Mouse (Mus musculus): ENCODE data around the gene Msx3. TPM values are rescaled to one million over a fixed set of nuclear protein-coding genes. Genes with fewer than 3 reads are reported as not detected.
A peak's percentile ranks its signal among the peaks of the same experiment; 100 is the strongest.

Gene Msx3
- not detected for total RNA-seq (2021)
- polyA plus RNA-seq (2012; rRNA removed) = not detected in 2 replicates
- long read RNA-seq = 0 reads

DNA sequence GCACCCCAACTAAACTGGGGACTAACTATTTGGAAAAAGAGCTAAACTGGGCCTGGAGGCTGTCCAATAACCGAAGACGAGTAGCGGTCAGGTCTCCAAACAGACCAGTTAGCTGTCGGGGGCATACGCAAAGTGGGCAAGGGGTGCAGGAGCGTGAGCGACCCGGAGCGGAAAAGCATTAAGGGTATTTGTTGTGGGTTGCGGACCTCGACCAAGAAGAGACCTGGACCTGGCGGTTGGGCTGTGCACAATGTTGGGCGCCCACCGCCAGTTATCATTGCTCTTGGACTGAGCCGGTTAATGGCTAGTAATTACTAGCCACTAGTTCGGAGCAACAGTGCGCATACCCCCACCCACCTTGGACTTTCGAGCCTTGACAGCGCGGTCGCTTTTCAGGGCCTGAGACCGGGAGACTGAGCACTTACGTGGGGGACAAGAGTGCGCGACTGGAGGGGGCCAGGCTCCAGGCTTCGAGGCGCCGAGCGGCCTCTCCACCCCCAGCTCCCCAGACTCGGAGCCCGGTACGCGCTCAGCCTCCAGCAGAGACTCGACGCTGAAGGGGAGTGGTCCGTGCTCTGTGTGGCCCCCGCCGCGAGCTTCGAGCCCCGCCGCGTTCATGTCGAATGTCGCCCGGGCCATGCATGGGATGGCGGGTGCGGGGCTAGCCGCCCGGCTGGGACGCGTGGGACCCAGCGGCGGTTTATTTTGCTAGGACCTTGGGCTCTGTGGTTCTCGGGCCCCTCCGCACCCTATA is at the start of gene Msx3:
Gene Msx3 (minus strand): TSS at position 729 of the 754 bp plus-strand sequence.
- DNase-seq = peak; percentile 14

DNA sequence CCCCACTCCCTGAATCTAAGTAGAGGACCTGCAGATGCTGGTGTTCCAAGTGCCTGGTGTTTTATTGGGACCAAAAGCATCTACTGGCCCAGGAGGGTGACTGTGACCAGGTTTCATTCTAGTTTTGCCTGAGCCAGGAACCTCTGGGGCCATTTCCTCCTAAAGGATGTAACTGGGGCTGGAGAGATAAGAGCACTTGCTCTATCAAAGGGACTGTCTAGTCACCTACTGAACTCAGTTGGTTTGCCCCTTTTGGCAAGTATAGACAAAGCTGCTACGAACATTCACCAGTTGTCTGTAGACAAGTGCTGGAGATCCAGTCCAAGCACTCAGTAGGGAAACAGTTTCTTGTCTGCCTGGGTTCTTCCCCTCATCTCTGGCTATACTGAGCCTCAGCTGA is 49.6 kb upstream of the Msx3 start:
- no peak for DNase-seq

DNA sequence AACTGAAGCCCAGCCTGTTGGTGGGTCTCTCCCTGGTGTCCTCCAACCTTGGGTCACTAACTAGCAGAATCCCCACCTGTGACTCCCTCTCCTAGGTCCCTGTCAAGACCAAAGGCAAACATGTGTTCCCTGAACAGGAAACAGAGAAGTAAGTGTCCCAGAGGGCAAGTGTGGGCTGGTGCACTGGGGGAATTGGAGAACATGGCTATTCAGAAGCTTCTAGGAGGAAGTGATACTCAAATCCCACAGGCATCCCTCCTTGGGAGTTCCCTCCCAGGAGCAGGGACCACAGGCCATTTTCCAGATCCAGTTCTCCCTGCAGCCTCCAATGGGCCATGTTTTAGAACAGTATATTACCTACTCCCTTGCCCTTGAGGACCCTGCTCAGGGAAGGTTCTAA is 47.2 kb upstream of the Msx3 start:
- no peak for DNase-seq

DNA sequence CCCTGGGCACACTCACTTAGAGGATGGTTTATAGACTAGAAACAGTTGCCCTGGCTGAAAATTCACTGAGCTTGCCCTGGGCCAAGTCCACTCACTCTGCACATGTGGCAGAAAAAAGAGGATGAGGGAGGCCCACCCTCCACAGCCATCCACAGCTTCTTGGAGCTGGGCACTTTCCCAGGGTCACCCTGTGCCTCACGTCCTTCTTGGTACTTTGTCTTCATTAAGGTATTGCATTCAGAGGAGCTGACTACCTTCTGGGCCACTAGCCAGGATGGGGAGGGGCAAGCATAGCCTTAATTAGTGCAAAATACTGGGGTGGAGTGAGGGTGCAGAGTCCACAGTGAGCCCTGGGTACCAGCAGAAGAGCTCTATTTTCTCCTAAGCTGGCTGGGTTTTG is 46.7 kb upstream of the Msx3 start:
- DNase-seq = no peak

DNA sequence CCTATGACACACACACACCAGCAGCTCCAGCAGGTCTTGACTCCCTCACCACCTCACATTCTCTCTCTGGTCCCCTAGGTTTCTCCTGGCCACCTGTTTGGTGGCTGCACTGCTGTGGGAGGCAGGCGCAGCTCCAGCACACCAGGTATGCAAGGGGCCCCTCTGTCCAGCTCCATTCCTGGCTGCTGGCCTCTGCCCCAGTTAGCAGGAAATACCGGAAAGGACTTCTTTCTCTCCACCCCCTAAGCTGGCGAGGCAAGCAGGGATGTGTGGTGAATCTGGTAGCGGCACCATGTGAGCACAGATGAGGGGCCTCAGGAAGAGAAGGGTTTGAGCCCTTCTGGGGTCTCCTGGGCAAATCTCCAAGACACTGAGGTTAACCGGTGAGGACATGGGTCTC is 46.1 kb upstream of the Msx3 start:
- DNase-seq = no peak

DNA sequence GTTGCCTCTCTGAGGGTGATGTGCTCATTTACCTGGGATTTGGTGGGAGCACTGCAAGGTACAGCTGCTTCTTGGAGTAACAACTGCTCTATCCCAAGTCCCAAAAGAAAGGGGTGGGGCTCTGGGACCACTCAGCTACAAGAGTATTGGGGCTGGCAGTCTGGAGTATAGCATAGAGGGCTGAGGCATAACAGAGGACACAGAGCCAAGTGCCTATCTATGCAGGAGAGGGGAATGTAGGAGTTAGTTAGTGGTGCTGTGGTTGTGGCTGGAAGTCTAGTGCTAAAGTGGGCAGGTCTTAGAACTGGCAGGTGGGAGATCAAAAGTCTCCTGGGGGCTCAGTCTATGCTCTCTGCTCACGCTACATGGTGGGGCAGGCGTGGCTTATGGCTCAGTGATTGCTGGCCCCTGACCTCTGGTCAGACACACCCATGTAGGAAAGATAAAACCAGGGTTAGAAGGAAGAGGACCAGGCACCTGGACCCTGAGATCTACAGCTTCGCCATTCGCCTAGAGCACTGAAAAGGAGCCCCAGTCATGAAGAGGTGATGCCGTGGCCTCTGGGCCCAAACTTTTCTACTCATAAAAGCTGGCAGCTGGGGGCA is 44.1 kb upstream of the Msx3 start, which contains the start of gene Prap1:
Gene Prap1 (plus strand): TSS at position 472 of the 605 bp plus-strand sequence.
- DNase-seq = no peak

DNA sequence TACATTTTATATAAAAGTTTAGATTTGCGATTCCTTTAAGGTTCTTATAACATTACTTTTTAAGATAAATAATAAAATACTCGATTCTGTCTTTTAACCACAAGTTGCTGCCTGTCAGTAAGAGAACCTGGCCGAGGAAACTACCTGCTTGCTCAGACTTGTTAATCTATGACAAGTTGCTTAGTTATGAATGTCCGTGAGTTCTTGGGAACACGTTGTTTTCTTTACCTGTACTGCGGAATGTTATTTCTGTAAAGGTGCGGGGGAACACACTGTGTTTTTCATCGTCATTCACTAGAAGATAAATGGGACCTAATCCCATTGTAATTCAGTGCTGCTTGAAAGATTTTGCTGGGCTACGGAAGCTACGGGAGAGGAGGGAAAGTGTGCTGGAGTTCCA is 41.7 kb upstream of the Msx3 start:
- no peak for DNase-seq

DNA sequence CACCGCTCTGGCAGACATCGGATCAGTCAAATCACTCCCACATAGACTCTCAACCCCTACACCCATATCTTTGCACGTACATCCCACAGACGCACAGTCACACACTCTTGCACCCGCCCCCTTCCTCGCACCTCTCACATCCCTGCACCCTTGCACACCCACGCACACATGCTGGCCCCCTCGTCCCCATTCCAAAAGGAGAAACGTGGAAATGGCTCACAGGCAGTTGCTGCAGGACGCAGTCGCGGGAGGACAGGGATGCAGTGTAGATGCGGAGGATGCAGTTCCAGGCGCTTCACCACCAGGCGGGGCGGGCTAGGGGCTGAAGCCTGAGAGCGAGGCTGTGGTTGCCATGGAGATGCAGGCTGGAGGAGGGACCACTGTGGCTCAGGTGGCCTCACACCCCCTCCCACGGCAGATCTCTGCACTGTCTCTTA is 33.4 kb upstream of the Msx3 start, which contains the start of gene Caly:
Gene Caly (minus strand): TSS at position 307 of the 437 bp plus-strand sequence.
- no peak for DNase-seq

DNA sequence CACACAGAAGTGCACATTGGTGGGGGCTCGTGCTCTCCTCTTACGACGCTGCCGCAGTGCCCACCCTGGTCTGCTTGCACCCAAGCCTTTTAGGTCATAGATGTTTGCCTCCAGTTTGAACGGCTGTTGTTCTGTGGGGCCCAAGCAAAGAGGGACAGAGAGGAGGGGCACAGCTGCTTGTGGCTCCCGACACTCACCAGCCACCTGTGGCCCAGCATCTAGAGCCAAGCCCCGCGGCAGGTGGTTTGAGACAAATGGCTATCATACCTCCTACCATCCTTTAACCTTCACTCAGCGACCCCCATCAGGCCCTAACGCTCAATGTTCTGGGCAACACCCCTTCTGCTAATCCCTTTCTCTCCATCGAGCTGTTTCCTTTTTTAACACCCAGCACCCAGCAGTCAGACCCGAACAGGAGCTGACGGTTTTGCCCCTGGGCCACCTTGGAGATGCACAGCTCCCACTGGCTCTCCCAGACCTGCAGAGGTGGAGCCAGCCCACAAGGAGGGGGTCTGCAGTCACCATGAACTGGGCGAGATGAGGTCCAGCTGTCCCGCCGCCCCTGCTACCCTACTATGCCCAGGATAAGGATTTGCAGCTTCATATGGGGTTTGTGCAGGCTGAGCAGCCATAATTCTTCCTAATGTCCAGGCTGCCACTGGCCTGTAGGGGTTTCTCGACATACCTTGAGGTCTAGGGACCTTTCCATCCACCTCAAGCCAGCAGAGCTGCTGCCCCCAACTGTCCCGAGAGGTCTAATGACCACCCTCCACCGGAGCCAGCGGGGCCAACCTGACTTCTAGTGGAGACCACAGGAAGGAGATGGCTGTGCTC is 32.7 kb upstream of the Msx3 start:
- no peak for DNase-seq

DNA sequence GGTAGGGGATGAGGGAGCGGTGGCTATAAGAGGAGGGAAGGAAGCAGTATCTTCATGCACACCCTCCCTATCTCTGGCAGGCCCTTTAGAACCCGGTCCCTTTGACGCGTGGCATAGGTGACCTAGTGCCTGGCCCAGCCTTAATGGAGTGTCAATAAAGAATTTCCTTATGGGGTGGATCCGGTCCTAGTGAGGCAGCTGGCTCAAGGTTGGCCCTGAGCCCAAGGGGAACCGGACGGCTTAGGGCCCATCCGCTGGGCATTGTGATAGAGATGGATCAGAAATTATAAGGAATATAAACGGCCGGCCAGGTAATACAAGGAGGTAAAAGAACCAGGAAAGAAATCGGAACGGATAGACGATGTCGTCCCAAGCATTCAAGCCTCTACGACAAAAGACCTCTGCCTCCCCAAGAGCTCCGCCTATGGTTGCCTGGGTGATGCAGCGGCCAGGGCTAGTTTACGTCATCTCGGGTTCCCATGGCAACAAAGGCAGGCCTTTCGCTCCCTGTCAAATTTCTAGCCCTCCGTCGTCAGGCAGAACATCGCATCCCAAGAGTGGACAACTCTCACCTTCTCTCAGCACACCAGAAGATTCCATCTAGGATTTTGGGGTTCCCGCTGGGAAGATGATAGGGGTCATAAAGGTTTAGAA is 31.7 kb upstream of the Msx3 start:
- peak; percentile 89 for DNase-seq

DNA sequence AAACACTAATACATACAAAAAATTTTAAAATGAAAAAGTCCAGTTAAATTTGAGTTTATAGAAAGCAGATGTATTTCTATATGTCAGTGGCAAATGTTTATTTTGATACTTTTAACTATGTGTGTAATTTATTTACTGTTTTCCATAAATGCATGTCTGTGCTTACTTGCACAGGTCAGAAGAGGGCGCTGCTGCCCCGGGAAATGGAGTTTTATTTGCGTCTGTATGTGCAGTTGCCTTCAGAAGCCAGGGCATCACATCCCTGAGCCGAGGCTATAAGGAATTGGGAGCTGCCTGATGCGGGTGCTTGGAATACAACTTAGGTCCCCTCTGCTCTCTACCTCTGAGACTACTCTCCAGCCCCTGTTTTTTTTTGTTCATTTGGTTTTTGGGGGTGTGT is 29.8 kb upstream of the Msx3 start:
- peak; percentile 62 for DNase-seq

DNA sequence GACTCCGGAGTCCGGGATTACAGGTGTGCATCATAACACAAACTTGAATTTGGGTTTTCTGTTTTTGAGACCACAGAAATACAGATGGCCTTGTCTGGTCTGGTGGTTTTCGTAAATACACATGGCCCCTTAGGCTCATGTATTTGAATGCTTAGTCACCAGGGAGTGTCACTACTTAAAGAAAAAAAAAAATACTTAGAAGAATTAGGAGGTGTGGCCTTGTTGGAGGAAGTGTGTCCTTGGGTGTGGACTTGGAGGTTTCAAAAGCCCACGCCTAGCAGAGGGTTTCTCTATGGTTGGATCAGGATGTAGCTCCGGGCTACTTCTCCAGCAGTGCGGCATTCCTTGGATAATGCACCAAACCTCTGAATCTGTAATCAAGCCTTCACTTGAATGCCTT is 28.8 kb upstream of the Msx3 start:
- no peak for DNase-seq

DNA sequence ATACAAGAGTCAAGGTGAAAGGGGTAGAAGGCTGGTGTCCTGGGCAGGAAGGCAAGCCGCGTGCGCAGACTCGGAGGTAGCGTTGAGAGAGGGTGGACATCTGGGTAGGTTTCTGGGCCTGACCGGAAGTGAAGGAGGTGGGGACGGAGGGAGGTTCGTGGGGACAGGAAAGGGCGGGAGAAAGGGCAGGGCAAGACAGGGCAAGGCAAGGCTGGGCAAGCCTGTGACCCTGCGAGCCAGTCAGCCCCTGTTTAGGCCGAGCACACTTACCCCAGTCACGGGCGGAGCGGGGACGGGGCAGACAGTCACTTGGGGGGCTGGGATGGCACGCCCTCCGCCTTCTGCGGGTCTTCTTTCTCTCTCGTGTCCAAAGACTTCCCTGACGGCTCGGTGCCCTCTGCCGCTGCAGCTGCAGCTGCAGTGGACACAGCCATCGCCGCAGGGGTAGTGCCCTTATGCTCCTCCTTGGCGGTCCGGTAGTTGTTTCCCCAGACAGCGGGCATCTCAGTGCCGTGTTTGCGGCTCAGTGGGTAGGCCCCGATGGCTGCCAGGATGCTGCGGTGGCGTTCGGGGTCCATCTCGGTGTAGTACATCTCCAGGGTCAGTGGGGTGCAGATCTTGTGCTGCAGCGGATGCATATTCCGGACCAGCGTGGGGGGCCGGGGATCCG is 21.3 kb upstream of the Msx3 start:
- DNase-seq = peak; percentile 21

DNA sequence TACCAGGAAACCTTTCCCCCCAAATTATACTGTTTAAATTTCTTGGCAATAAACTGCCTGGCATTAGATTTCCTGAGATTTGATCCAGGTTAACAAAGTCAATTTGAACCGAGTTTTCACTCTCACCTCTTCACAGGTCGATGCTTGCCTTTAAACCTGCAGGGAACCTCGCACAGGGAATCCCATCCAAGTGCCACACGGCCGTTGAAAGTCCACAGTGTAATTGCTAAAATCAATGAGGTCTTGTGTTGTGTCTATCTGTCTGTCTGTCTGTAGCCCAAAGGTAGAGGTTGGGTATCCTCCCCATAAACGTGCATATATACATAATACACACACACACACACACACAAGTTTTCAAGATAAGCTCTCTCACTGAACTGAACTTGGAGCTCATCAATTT is 18.5 kb upstream of the Msx3 start:
- DNase-seq = no peak

DNA sequence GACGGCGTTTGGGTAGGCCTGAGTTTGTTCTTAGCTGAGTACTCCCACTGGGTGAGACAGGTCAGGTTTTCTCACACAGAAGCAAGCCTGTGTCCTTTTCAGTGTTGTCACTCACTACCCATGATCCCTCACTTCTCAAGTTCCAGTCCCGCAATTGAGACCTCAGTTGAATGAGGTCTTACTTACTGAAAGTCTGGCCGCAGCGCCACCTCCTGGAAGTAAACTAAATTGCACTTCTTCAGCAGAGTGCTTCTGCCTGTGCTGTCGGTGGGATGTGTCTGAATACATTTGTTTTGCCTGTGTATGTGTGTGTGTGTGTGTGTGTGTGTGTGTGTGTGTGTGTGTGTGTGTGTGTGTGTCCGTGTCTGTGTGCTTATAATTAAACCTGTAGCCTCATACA is 14.2 kb upstream of the Msx3 start:
- peak; percentile 59 for DNase-seq

DNA sequence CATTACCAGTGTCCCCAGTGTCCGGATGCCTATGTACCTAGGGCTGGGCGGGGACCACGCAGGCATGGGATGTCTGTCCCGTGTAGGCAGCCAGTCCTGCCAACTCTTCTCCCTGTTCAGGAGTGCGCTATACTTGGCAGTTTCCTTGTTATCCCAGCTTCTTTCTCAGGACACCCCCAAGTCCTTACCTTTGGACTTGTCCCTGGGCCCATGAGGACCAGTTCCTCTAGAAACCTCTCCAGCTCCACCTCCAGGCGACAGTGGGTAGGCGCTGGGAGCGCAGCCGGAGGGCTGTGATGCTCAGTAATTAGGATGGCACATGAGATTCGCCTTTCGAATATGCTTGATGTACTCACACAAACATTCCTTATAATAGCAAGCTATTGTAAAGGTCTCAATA is 13.4 kb upstream of the Msx3 start:
- DNase-seq = peak; percentile 32

DNA sequence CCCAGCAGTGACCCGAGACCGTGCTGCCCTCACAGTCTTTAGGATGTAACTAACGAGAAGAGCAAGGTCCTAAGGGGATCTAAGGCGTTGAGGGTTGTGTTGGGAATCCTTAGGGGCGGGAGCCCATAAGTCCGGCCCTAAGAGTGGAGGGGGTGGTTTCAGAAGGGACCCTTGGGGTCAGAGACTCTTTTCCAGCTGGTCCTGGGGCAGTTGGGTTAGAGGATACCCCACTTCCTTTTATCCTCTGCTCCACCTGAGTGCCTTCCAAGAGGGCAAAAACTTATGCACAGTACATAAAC is 12.9 kb upstream of the Msx3 start:
- DNase-seq = no peak

DNA sequence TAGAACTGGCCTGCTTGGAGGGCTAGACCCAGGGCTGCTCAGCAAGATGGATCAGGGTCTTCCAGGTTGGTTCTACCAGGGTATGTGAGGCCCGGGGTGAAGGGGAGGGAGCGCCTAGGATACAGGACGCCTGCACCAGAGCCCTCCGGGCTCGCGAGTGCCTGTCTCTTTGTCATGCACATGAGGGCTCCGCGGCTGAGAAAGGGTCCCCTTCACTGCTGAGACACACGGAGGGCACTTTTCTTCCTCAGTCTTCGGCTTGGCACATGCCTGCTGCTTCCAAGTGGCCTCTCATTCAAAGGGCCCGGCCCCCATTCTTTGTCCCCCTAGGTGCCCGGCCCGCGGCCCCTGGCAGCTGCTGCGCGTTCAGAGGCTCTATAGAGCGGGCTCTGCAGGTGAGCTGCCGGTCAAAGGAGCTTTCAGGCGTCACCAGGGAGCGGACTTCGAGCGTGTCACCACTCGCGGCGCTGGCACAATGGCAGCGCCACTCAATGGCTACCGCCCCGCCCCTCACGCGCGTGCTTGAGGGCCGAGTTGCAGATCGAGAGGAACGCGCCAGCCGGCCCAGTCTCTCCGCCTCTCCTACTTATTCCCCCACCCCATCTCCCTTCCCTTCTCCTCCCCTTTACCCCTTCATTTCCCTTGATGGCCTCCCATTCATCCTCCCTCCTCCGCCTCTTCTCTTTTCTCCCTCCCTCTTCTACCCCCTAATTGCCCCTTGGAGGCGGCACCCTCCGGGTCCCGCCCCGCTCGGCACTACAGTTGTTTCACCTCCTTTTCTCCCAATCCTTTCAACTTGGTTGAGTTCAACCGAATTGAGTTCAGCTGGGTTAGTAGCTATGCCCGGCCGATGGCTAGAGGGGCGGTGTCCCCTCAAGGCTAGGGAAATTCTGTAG is 12.3 kb upstream of the Msx3 start:
- peak; percentile 51 for DNase-seq

DNA sequence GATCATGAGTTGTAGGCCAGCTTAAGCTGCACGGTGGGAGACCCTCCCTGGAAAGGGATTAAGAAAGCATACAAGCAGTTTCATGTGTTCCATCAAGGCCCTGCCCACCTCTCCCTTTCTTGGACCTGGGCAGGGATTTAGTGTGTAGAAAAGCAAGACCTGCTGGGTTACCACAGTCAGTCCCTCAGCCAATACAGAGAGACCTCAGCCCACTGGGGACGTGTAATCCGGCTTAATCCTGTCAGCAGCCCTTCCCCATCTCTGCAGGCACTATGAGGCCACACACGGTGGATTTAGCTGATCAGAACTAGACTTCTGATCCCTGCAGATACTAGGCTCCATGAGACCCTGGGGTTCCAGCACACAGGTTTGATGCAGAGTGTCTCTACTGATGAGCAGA is 10.7 kb upstream of the Msx3 start:
- no peak for DNase-seq

DNA sequence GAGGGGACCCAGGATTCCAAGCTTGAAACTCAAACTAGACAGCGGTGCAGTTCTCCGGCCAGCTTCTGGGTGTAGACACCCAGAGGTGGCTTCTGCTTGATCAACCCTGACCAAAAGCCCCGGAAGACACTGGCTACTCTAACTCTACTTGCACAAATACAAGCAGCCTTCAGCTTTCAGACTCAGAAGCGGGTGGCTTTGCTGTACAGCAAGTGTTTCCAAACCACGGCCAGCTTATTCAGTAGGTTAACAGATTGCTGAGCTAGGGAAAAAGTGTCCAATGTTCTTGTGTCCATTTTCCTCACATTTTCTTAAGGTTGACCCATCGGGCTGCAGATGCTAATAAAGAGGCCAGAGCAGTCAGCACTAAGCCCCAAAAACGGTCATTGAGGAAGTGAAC is 9.6 kb upstream of the Msx3 start:
- no peak for DNase-seq

Measured in adrenal gland, adult 2 months (tissue).